Mouse (Mus musculus) spleen, adult 2 months (tissue): ENCODE measurements around the gene Mybpc3. TPM values are rescaled to one million over a fixed set of nuclear protein-coding genes. Genes with fewer than 3 reads are reported as not detected.

Source experiments
- DNase-seq, 2 experiments: peaks; one replicate each; pipeline versions ENCODE4 v3.0.0 to v3.0.0-alpha.2; 2012 to 2021; ENCODE audit warnings: low spot score in 2 of 2, low read depth in 1 of 2
- H3K27ac ChIP-seq: fragments of 200-500 bp; 2 replicates; pipeline ENCODE4 v1.5.1; 2012; ENCODE audit warnings: low read length, inconsistent platforms; ENCODE audit not compliant: insufficient read depth
- H3K27me3 ChIP-seq: fragments of 200-500 bp; 2 replicates; pipeline ENCODE4 v1.6.1; 2012; ENCODE audit warnings: mild to moderate bottlenecking, moderate library complexity, low read length, inconsistent platforms; ENCODE audit not compliant: control insufficient read depth, insufficient read depth
- H3K36me3 ChIP-seq: fragments of 200-500 bp; 2 replicates; pipeline ENCODE4 v1.6.1; 2012; ENCODE audit warnings: mild to moderate bottlenecking, low read length, inconsistent platforms; ENCODE audit not compliant: control insufficient read depth, insufficient read depth
- H3K4me1 ChIP-seq: fragments of 200-500 bp; 2 replicates; pipeline ENCODE4 v1.6.1; 2011; ENCODE audit warnings: inconsistent platforms; ENCODE audit not compliant: control insufficient read depth, insufficient read depth, insufficient read length
- H3K4me3 ChIP-seq: fragments of 200-500 bp; 2 replicates; pipeline ENCODE4 v1.5.1; 2011; ENCODE audit warnings: mild to moderate bottlenecking, inconsistent platforms; ENCODE audit not compliant: insufficient read depth, insufficient read length; ENCODE audit errors: extremely low read depth
- CTCF ChIP-seq: fragments of 200-500 bp; IDR thresholded peaks from 2 replicates; pipeline ENCODE4 v1.5.1; 2011; ENCODE audit warnings: mild to moderate bottlenecking, inconsistent platforms; ENCODE audit not compliant: insufficient read depth, insufficient read length, insufficient replicate concordance; ENCODE audit errors: extremely low read depth
- POLR2A ChIP-seq: fragments of 200-500 bp; IDR thresholded peaks from 2 replicates; pipeline ENCODE4 v1.6.1; 2011; ENCODE audit warnings: low read depth, low read length, inconsistent platforms
- WGBS: fragments of 180-500 bp; shearing (Covaris S2); methylation state at CpG from one replicate; pipeline ENCODE4 v1.1.7; 2018; 5-methylcytosine and 5-hydroxymethylcytosine counted together
- polyA plus RNA-seq: library from polyadenylated mRNA; depleted of rRNA; stranded (reverse); fragments of >200 nt; gene quantifications from 2 replicates; pipeline ENCODE4 v1.2.3, GENCODE M21; 2012

Mybpc3 gene
- polyA plus RNA-seq, 1 experiment: 0.50 TPM

DNA sequence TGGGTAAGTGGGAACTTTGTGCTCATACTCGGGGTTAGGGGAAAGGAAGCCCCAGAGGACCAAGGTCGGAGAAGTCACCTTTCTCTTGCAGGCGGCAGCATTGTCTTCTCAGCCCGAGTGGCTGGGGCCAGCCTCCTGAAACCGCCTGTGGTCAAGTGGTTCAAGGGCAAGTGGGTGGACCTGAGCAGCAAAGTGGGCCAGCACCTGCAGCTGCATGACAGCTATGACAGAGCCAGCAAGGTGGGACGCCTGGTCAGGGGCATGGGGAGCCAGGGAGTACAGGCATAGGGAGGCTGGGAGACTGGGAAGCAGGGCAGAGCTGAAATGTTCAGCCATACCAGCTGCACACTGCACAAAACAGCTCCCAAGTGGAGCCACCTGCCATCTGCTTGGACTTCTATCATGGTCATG is 2.3 kb downstream of the Mybpc3 start:
- 67% methylated on average over 6 of the region's 6 CpGs for WGBS
- Histone ChIP-seq H3K27me3 (no peaks in the 10 kb centered on the region), H3K36me3 (peaks cover 4% of the 10 kb centered on the region), H3K4me3 (no peak overlapping the region), H3K4me1 (no peaks in the 10 kb centered on the region), H3K27ac (no peak overlapping the region)
- no peak for TF ChIP-seq CTCF
- TF ChIP-seq POLR2A: no peak
- DNase-seq: no peak

DNA sequence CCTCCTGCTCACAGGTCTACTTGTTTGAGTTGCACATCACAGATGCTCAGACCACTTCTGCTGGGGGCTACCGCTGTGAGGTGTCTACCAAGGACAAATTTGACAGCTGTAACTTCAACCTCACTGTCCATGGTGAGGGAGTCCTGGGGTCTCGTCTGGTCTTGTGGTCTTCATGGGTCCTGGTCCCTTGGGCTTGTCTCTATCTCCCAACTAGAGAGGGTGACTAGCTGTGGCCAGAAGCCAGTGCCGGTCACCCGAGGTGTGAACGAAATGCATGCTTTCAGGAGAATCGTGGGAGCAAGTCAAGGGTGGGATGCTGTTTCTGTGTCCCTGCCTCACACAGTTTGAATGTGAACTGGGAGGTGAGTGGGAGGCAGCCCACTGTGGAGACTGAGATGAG is 3.1 kb downstream of the Mybpc3 start:
- H3K4me3 ChIP-seq: no peak overlapping the region
- no peak for TF ChIP-seq POLR2A
- TF ChIP-seq CTCF: no peak
- H3K4me1 ChIP-seq: no peaks in the 10 kb centered on the region
- no peak overlapping the region for H3K27ac ChIP-seq
- no peaks in the 10 kb centered on the region; the same call in 1 of the 2 replicates for H3K36me3 ChIP-seq
- 90% methylated on average over 6 of the region's 6 CpGs for WGBS
- H3K27me3 ChIP-seq: no peaks in the 10 kb centered on the region
- DNase-seq: no peak

DNA sequence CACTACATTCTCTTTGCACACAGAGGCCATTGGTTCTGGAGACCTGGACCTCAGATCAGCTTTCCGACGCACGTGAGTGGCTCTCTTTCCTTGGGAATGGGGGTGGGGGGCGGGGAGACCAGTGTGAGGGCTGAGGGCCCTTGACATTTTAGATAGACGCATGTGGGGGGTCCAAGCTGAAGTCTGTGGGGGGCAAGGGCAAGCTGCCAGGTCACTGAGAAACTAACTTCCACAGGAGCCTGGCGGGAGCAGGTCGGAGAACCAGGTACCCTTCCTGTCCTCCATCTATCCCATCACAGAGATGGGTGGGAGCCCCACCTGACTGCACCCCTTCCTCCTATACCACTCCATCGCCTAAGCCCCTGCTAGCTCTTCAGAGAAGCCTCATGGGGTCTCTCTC is 3.6 kb downstream of the Mybpc3 start:
- Histone ChIP-seq H3K4me1 (no peaks in the 10 kb centered on the region), H3K36me3 (no peaks in the 10 kb centered on the region), H3K27me3 (no peaks in the 10 kb centered on the region), H3K4me3 (no peak overlapping the region), H3K27ac (no peak overlapping the region)
- TF ChIP-seq POLR2A (no peak), CTCF (no peak)
- no peak for DNase-seq
- 83% methylated on average over 8 of the region's 8 CpGs for WGBS

DNA sequence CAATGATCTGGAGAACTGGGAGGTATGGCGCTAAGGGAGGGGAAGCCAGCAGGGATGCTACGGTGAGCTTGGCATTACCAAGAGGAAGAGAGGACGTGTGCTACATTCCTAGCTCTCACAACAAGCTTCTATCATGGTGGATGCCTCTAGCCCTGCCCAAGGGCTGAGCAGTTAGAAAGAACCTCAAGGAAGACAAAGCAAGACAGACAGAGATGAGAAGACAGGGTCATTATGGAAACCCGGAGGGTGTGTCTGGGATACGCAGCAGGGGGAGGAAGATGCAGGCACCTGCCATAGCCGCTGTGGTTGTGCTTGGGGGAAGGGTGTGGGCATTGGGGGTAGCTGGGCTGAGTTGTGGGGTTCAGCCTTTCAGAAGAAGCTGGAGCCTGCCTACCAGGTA is 5.6 kb downstream of the Mybpc3 start:
- no peak for DNase-seq
- Histone ChIP-seq H3K27me3 (no peaks in the 10 kb centered on the region), H3K36me3 (no peaks in the 10 kb centered on the region), H3K4me3 (no peak overlapping the region), H3K27ac (no peak overlapping the region), H3K4me1 (no peaks in the 10 kb centered on the region)
- TF ChIP-seq CTCF (no peak), POLR2A (no peak)
- 82% methylated on average over 6 of the region's 6 CpGs for WGBS

DNA sequence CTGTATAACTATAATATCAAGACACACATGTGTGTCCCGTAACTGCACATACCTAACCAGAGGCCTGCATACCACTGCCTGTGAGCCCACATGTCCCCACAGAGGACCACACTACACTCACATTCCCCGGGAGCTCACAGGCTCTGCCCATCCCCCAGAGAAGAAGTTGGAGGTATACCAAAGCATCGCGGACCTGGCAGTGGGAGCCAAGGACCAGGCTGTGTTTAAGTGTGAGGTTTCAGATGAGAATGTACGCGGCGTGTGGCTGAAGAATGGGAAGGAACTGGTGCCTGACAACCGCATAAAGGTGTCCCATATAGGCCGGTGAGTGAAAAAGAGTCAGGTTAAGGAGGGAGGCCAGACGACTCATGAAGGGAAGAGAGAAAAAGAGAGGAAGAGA is 7.2 kb downstream of the Mybpc3 start:
- H3K4me1 ChIP-seq: no peaks in the 10 kb centered on the region
- no peak for DNase-seq
- no peak overlapping the region for H3K4me3 ChIP-seq
- WGBS: 87% methylated on average over 10 of the region's 10 CpGs
- no peaks in the 10 kb centered on the region for H3K36me3 ChIP-seq
- TF ChIP-seq POLR2A (no peak), CTCF (no peak)
- H3K27me3 ChIP-seq: no peaks in the 10 kb centered on the region
- H3K27ac ChIP-seq: no peak overlapping the region

DNA sequence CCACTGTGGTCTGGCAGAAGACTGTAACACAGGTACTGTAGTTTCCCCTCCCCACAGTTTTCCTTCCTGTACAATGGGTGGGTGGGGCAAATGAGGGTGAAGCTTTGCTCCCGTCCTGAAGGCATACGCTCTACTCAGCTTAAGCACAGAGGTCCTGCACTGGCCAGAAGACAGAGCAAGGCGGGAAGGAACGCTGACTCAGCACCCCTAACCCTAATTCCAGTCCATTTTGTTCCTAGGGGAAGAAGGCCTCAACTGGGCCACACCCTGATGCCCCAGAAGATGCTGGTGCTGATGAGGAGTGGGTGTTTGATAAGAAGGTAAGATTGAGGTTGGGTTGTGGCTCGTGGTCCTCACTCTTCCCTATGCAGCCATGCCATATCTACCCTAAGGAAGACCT is 10.8 kb downstream of the Mybpc3 start:
- no peaks in the 10 kb centered on the region for H3K36me3 ChIP-seq
- 82% methylated on average over 5 of the region's 5 CpGs for WGBS
- TF ChIP-seq CTCF: no peak
- no peak for TF ChIP-seq POLR2A
- no peak overlapping the region for H3K4me3 ChIP-seq
- DNase-seq: no peak
- H3K27ac ChIP-seq: no peak overlapping the region
- no peaks in the 10 kb centered on the region for H3K27me3 ChIP-seq
- no peaks in the 10 kb centered on the region for H3K4me1 ChIP-seq

DNA sequence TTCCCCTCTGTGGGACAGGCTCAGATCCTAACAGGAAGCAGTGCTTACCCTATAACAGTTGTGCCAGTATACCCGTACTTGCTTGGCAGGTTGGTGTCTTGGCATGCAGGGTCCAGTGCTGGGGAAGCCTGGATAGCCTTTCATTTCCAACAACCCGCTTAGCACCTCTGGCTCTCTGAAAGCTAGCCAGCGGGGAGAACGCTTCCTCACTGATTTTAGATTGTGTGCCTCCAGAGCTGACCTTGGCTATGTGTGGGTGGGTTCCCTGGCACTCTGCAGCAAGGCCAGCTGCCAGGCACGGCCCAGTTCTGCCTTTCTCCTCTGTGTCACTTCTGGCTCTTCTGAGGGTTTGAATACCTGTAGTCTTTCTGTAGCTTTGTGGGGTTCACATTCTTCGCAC is 12.2 kb downstream of the Mybpc3 start:
- no peak for DNase-seq
- no peak overlapping the region for H3K4me3 ChIP-seq
- no peaks in the 10 kb centered on the region for H3K36me3 ChIP-seq
- H3K4me1 ChIP-seq: no peaks in the 10 kb centered on the region
- no peak overlapping the region for H3K27ac ChIP-seq
- TF ChIP-seq CTCF: no peak
- TF ChIP-seq POLR2A: no peak
- no peaks in the 10 kb centered on the region for H3K27me3 ChIP-seq
- WGBS: 87% methylated on average over 6 of the region's 6 CpGs

DNA sequence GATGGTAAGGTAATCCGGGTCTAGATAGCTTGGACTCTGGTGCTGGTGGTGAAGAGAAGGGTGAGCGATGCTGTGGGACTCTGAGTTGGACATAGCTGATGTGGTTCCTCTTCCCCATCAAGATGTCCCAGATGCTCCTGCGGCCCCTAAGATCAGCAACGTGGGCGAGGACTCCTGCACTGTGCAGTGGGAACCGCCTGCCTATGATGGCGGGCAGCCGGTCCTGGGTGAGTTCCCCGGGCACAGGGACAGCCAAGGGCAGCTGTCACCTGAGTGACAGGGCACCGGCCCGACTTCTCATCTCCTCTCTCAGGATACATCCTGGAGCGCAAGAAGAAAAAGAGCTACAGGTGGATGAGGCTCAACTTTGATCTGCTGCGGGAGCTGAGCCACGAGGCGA is 13.3 kb downstream of the Mybpc3 start:
- Histone ChIP-seq H3K27me3 (no peaks in the 10 kb centered on the region), H3K4me1 (no peaks in the 10 kb centered on the region), H3K27ac (no peak overlapping the region), H3K4me3 (no peak overlapping the region), H3K36me3 (no peaks in the 10 kb centered on the region)
- 94% methylated on average over 15 of the region's 15 CpGs for WGBS
- TF ChIP-seq CTCF (no peak), POLR2A (no peak)
- no peak for DNase-seq
